8 mouse cellular contexts compared by ENCODE assay signal in the genomic region with DNA sequence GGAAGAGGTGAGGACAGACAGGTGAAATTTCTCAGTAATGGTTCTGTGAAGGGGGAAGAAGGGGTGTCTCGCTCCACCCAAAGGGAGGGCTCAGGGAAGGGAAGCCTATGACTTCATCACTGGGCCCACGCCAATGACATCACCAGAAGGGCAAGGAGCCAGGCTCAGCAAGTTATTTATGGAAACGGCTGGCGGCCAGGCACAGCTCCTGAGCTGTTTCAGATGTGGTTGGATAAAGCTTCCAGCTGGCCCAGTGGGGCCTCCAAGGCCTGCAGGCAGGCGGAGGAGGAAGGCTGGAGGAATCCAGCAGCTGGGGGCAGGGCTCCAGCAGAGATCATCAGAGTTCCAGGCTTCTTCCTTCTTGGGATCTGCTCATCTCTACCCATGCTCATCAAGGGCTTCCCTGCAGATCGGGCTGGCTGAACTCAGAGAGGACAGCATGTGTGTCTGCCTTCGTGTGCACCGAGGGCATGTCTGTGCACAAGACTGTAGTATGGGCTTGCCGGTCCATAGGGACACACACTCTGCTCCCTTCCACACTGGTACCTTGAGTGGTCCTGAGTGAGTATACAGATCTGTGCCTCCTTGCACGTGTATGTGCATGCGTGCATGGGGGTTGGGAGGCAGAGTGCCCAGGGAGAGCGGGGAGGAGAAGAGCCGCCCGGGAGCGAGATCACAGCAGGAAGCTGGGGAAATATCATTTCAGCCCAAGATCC.
A peak's percentile ranks its signal among the peaks of the same experiment; 100 is the strongest.
DNase-seq lines count a peak whose midpoint lies in the region; ATAC-seq and TF ChIP-seq lines count a peak whose summit lies in the region.

No protein-coding gene starts in this region.

- no peak overlapping the region; the same call in 1 of the 2 replicates for H3K9ac ChIP-seq in forebrain, embryonic 16.5 days (replicated peaks; ENCODE audit: low read depth, low read length)
- peak overlapping the region; percentile 64 for H3K9ac ChIP-seq in heart, embryonic 16.5 days (ENCODE audit: low read length)
- H3K9ac ChIP-seq in limb, embryonic 14.5 days (ENCODE audit: low read depth, low read length, severe bottlenecking) = no peak overlapping the region; the same call in 1 of the 2 replicates

- H3K4me2 ChIP-seq in forebrain, embryonic 16.5 days (ENCODE audit: low read length) = no peak overlapping the region
- H3K4me2 ChIP-seq in heart, embryonic 16.5 days (ENCODE audit: low read depth, low read length) = peak overlapping the region; percentile 49
- H3K4me2 ChIP-seq in limb, embryonic 14.5 days (replicated peaks; ENCODE audit: low read depth, low read length, severe bottlenecking) = peak overlapping the region; percentile 24

- H3K27me3 ChIP-seq in forebrain, embryonic 16.5 days (replicated peaks; ENCODE audit: control insufficient read depth, insufficient read depth, low read length) = no peaks in the 10 kb centered on the region
- H3K27me3 ChIP-seq in heart, embryonic 16.5 days (ENCODE audit: control insufficient read depth, insufficient read depth, low read length) = no peaks in the 10 kb centered on the region
- H3K27me3 ChIP-seq in limb, embryonic 14.5 days (ENCODE audit: control insufficient read depth, insufficient read depth, low read length) = no peaks in the 10 kb centered on the region

- no peak for TF ChIP-seq POLR2A in limb, embryonic 14.5 days (IDR thresholded peaks at IDR 0.05; ENCODE audit: borderline replicate concordance, extremely low read depth, insufficient read depth, insufficient read length)

- ATAC-seq in cerebellum, adult (ENCODE audit: insufficient number of reproducible peaks, low FRiP score, low TSS enrichment) = peak; percentile 49
- ATAC-seq in forebrain, embryonic 16.5 days = peak; percentile 91
- ATAC-seq in heart, embryonic 16.5 days (replicated peaks; ENCODE audit: extremely low read depth, insufficient read depth, low FRiP score) = peak; percentile 97
- peak; percentile 95 for ATAC-seq in limb, embryonic 14.5 days (ENCODE audit: low FRiP score, low read depth)
- ATAC-seq in megakaryocyte-erythroid progenitor cell, adult 5-6 weeks (replicated peaks; ENCODE audit: low FRiP score, low TSS enrichment, poor library complexity, severe bottlenecking) = no peak; the same call in 1 of the 2 replicates

- peaks cover 13% of the 10 kb centered on the region for H3K4me1 ChIP-seq in forebrain, embryonic 16.5 days (replicated peaks; ENCODE audit: control insufficient read depth, insufficient read depth, low read length)
- H3K4me1 ChIP-seq in heart, embryonic 16.5 days (ENCODE audit: control insufficient read depth, insufficient read depth, low read length) = peaks cover 20% of the 10 kb centered on the region
- H3K4me1 ChIP-seq in limb, embryonic 14.5 days (ENCODE audit: control insufficient read depth, insufficient read depth, low read length) = peaks cover 38% of the 10 kb centered on the region

- no peak overlapping the region for H3K4me3 ChIP-seq in forebrain, embryonic 16.5 days (replicated peaks; ENCODE audit: low read length)
- peak overlapping the region; percentile 25 for H3K4me3 ChIP-seq in heart, embryonic 16.5 days (ENCODE audit: low read length)
- no peak overlapping the region for H3K4me3 ChIP-seq in limb, embryonic 14.5 days (replicated peaks; ENCODE audit: low read length)

- H3K36me3 ChIP-seq in forebrain, embryonic 16.5 days (ENCODE audit: control insufficient read depth, insufficient read depth) = no peaks in the 10 kb centered on the region
- H3K36me3 ChIP-seq in heart, embryonic 16.5 days (ENCODE audit: control insufficient read depth, insufficient read depth) = no peaks in the 10 kb centered on the region
- H3K36me3 ChIP-seq in limb, embryonic 14.5 days (ENCODE audit: control insufficient read depth, insufficient read depth, low read length) = no peaks in the 10 kb centered on the region

- DNase-seq in 3134 (ENCODE audit: extremely low read depth, insufficient read length, low spot score) = peak; percentile 31
- peak; percentile 95 for DNase-seq in kidney, postnatal 10 days
- DNase-seq in limb, embryonic 14.5 days (ENCODE audit: low spot score) = peak; percentile 97
- peak; percentile 97 for DNase-seq in ovary, postnatal 10 days (ENCODE audit: low spot score)

- H3K27ac ChIP-seq in forebrain, embryonic 16.5 days (ENCODE audit: low read length) = peak overlapping the region; percentile 60
- peak overlapping the region; percentile 95 for H3K27ac ChIP-seq in heart, embryonic 16.5 days (ENCODE audit: low read length)
- peak overlapping the region; percentile 63 for H3K27ac ChIP-seq in limb, embryonic 14.5 days (replicated peaks; ENCODE audit: low read depth, low read length)

- H3K9me3 ChIP-seq in forebrain, embryonic 16.5 days (ENCODE audit: control insufficient read depth, low read length) = no peaks in the 10 kb centered on the region
- no peaks in the 10 kb centered on the region for H3K9me3 ChIP-seq in heart, embryonic 16.5 days (replicated peaks; ENCODE audit: control insufficient read depth, low read length)
- H3K9me3 ChIP-seq in limb, embryonic 14.5 days (ENCODE audit: control insufficient read depth, low read length) = no peaks in the 10 kb centered on the region

- WGBS in forebrain, embryonic 16.5 days = 45% methylated on average over 15 of the region's 15 CpGs
- 14% methylated on average over 15 of the region's 15 CpGs for WGBS in heart, embryonic 16.5 days
- 23% methylated on average over 15 of the region's 15 CpGs for WGBS in limb, embryonic 14.5 days

Comparison
In these comparisons a context has a peak if more than half of its experiments do, and no peak if none do; other contexts are left out.
1. DNase-seq: peak in every context shown above with its lines; median percentile 97 in limb, embryonic 14.5 days; 97 in ovary, postnatal 10 days; 95 in kidney, postnatal 10 days; 31 in 3134.